Mouse (Mus musculus) regulatory T cell (primary cell): ENCODE data around the gene Cd28.

Source experiments
- in situ Hi-C: fragments of 300-600 bp; cut with MboI, MseI; formaldehyde crosslinking; loops from one replicate; pipeline ENCODE4 v1.15.1; 2025; ENCODE audit warnings: high pct_unique_total_duplicates

The Cd28 gene

DNA sequence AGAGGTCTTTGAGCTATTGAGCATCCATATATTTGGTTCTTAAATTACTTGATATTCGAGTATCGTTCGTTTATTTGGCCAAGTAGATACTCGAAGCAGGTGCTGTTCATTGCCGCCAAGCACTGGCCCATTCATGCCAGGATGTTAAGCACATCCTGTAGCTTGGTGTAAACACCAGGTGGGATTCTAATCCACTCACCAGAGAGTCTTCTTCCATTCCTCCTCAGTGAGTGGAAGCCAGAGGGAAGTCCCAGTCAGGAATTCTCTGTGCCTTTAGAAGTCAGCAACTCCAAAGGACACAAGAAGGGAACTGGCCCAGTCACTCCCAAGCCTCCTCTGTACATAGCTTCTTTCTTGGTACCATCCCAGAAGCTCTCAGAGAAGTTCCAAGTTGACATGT, at the start of gene Cd28:
TSS of gene Cd28 (plus strand) at position 234 of the 400 bp plus-strand sequence.
- in situ Hi-C loops = loop anchor here (10.0 kb wide), 1 partner anchor 1908 kb away; no protein-coding TSS in a partner anchor

- in situ Hi-C loops = no loop called here
These were observed 48.6 kb upstream of the Cd28 start for GRCm38 (mm10) chr1:60667873-60668616.

- in situ Hi-C loops = no loop called here
These were observed 47.6 kb upstream of the Cd28 start for GRCm38 (mm10) chr1:60669048-60669447.

GRCm38 (mm10) chr1:60669664-60670063, 46.9 kb upstream of the Cd28 start:
- in situ Hi-C loops = no loop called here

GRCm38 (mm10) chr1:60670172-60670571, 46.4 kb upstream of the Cd28 start:
- in situ Hi-C loops = no loop called here

DNA sequence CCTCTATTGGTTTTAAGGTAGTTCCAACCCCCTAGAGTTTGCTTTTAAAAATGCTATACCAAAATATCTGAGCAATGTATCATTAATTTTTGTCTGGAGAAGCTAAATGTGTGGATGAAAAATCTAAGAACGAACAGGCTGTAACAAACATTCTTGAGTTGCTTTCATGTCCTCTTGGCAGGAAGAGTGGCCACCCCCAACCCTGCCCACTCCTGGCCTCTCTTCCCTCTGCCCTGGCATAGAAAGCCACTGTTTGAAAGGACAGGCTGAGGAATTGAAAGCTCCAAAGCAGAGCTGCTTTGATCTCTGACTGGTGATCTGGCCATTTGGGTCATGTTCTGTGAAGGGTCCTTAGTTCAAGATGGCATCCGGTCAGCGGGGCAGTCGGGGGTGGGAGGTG, 32.8 kb upstream of the Cd28 start:
- in situ Hi-C loops = no loop called here

- in situ Hi-C loops = loop anchor here (5.0 kb wide), 1 partner anchor 99 kb away; no protein-coding TSS in a partner anchor
These were observed 20.3 kb upstream of the Cd28 start for GRCm38 (mm10) chr1:60696115-60696895.

- in situ Hi-C loops = no loop called here
These were observed 14.0 kb upstream of the Cd28 start for GRCm38 (mm10) chr1:60702641-60703040.

DNA sequence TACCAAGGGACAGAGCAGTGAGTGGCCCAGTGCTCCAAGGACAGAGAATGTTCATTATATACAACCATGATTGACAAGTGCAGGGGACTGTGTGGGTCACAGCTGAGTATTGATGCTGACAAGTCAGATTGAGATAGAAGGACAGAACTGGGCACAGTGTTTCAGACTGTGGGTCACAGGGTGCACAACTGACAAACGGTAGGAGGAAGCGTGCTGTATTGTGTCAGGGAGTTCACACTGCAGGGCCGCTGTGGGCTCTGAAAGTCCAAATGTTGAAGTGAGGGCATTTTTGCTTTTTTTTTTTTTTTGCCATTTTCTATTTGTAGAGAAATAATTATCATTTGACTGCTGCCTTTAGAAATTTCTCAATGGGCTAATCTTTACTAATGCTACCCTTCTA, 3.4 kb upstream of the Cd28 start:
- in situ Hi-C loops = loop anchor here (10.0 kb wide), 1 partner anchor 1912 kb away; no protein-coding TSS in a partner anchor

GRCm38 (mm10) chr1:60715651-60716196, 876 bp upstream of the Cd28 start:
- in situ Hi-C loops = loop anchor here (10.0 kb wide), 1 partner anchor 1909 kb away; no protein-coding TSS in a partner anchor

DNA sequence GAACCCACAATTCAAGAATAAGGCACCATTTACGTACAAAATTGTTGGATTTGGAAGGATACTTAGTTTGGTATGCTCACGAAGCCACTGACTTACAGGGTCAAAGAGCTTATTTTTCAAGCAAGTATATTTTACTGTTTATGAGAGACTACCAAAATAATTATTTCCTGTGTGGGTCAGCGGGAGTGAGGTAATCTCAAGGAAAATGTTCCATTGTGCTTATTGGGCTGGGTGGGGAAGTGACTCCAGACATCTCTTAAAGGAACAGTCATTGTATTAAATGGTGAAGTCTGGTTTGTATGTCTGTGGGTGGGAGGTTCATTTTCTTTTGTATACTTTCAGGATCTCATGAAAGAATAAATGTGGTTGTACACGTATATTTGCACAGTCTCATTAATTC, 2.0 kb downstream of the Cd28 start:
- in situ Hi-C loops = loop anchor here (10.0 kb wide), 1 partner anchor 1906 kb away; no protein-coding TSS in a partner anchor

DNA sequence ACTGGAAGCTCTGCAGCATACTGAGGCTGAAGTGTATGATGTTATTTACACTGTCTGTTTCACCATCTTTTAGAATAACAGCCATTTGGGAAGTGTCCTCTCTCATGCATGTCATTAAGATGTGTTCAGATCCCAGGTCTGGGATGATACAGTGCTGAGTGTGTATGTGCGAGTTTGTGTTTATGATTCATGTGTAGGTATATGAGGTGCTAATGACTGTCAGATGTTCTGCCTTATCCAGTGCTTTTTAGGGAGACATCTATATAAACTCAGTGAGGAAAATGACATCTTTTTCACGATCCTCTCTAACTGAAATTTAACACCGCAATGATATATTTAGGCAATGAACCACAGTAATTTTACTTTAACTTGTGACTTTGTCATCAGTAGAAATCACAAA, 7.0 kb downstream of the Cd28 start:
- in situ Hi-C loops = no loop called here

DNA sequence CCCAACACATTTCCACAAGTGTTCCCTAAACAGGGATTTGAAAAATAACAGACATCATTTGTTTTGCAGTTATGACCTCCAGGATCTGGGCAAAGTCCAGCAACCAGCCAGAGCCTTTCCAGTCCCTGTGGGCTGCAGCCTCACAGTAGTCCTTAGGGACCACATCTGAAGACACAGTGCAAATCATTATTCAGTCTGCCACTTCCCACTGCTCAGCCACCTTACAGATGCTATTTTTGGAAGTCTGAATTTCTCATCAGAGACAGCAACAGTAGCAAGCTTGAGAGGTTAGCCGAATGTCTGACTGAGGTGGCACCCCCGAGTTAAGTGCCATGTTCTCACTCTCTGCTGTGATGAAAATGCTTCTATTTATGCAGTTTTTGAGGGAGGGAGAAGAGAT, 15.3 kb downstream of the Cd28 start:
- in situ Hi-C loops = no loop called here

DNA sequence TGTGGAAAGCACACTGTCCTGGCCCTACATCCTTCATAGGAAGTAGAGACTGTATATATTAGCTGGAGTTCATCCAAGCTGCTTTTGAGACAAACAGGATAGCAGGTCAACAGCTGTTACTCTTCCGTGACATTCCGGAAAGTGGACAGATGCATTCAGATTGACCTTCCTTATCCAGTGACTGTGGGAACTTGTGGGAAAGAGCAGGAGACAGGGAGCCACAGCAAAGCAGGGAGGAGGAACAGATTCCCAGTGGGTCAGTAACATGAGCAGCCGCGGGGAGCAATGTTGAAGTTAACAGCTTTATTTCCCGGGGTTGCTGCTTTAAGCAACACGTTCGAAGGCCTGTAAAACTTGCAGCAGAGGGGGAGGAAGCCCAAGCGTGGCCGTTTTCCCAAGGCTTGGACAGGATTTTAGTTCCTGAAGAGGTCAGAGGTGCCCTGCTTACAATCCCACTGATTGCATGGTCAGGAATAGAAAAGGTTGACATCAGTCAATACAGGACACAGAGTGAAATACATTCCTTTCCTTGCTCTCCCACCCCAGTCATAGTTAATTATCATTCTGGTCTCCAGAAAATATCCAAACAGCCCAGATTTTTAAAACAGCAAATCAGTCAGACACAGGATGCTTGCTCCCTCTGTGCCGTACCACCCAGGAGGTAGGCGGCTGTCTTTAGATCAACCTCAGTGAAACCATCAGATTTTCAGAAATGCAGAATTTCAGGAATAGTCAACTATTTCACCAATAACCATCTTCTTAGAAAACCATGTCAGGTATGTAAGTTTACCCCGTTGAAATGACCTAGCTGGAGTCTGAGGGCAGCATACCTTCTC, 18.7 kb downstream of the Cd28 start:
- in situ Hi-C loops = loop anchor here (5.0 kb wide), 1 partner anchor 72 kb away; no protein-coding TSS in a partner anchor

DNA sequence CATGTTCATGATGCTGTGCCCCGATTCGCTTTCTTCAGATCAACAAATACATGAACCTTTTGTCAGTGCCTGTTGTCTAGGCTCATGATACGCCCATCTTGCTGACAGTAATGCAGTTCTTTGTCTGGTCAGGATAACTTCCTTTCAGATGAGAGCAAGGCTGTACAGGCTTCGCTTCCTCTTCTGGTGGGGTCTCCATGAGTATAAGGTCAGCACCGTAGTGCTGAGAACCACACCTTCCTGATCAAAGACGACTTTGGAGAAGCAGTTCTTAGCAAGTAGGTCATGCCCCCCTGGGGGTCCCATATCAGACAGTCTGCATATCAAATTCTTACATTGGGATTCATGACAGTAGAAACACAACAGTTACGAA, 19.3 kb downstream of the Cd28 start:
- in situ Hi-C loops = loop anchor here (5.0 kb wide), 1 partner anchor 71 kb away; no protein-coding TSS in a partner anchor

DNA sequence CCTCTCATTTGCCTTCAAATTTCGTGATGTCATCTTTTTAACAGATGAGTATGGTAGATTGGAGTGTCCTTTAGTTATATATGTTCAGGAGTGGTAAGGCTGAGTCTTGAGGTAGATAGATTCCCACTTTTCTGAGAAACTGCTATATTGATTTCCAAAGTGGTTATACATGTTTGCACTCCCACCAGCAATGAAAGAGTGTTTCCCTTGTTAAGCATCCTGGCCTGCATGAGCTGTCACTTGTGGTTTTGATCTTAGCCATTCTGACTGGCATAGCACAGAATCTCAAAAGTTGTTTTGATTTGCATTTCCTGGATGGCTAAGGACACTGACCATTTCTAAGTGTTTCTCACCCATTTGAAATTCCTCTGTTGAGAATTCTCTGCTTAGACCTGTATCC, 27.7 kb downstream of the Cd28 start:
- in situ Hi-C loops = no loop called here

GRCm38 (mm10) chr1:60745664-60746063, 29.1 kb downstream of the Cd28 start:
- in situ Hi-C loops = loop anchor here (5.0 kb wide), 1 partner anchor 178 kb away; the partner anchor contains the start of gene Raph1

DNA sequence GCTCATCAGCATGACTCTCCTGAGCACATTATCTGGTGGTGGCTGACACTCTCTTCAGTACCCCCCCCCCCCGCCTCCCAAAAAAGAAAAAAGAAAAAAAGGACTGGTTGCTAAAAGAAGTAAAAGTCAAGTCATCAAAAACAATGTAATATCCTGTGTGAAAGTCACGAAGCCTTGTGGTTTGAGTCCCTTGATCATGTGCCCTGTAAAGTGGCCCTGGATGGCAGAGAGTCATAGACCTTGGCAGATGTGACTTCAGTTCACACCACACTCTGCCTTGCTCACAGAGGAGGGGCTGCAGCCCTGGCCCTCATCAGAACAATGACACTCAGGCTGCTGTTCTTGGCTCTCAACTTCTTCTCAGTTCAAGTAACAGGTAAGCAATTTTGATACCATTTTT, 29.6 kb downstream of the Cd28 start:
- in situ Hi-C loops = loop anchor here (5.0 kb wide), 1 partner anchor 179 kb away; the partner anchor contains the start of gene Raph1

GRCm38 (mm10) chr1:60746856-60747255, 30.3 kb downstream of the Cd28 start:
- in situ Hi-C loops = loop anchor here (5.0 kb wide), 1 partner anchor 180 kb away; the partner anchor contains the start of gene Raph1

- in situ Hi-C loops = loop anchor here (5.0 kb wide), 1 partner anchor 181 kb away; the partner anchor contains the start of gene Raph1
These were observed 31.7 kb downstream of the Cd28 start for GRCm38 (mm10) chr1:60748286-60748685.

GRCm38 (mm10) chr1:60748936-60749335, 32.3 kb downstream of the Cd28 start:
- in situ Hi-C loops = loop anchor here (5.0 kb wide), 1 partner anchor 182 kb away; the partner anchor contains the start of gene Raph1
